Mouse (Mus musculus) forebrain, embryonic 16.5 days (tissue): ENCODE measurements around the gene Cdk8. TPM values are rescaled to one million over a fixed set of nuclear protein-coding genes. Genes with fewer than 3 reads are reported as not detected.

Source experiments
- ATAC-seq: fragments of 200-750 bp; cut with Nextera tagmentation; 2 replicates; pipeline ENCODE4 v1.8.0; 2017; ENCODE audit warnings: mild to moderate bottlenecking, moderate library complexity
- H3K27ac ChIP-seq: fragments of 300-500 bp; sonication (generic); 2 replicates; pipeline ENCODE4 v1.5.1; 2014; ENCODE audit warnings: low read length, control low read depth
- H3K27me3 ChIP-seq: fragments of 300-500 bp; sonication (generic); replicated peaks from 2 replicates; pipeline ENCODE4 v1.6.1; 2014; ENCODE audit warnings: low read length; ENCODE audit not compliant: control insufficient read depth, insufficient read depth
- H3K36me3 ChIP-seq: fragments of 300-500 bp; sonication (generic); 2 replicates; pipeline ENCODE4 v1.6.1; 2014; ENCODE audit not compliant: control insufficient read depth, insufficient read depth
- H3K4me1 ChIP-seq: fragments of 300-500 bp; sonication (generic); replicated peaks from 2 replicates; pipeline ENCODE4 v1.6.1; 2014; ENCODE audit warnings: low read length; ENCODE audit not compliant: control insufficient read depth, insufficient read depth
- H3K4me2 ChIP-seq: fragments of 300-500 bp; sonication (generic); 2 replicates; pipeline ENCODE4 v1.6.1; 2014; ENCODE audit warnings: mild to moderate bottlenecking, low read length, control low read depth
- H3K4me3 ChIP-seq: fragments of 300-500 bp; sonication (generic); replicated peaks from 2 replicates; pipeline ENCODE4 v1.5.1; 2014; ENCODE audit warnings: mild to moderate bottlenecking, low read length, control low read depth
- H3K9ac ChIP-seq: fragments of 300-500 bp; sonication (generic); replicated peaks from 2 replicates; pipeline ENCODE4 v1.6.1; 2014; ENCODE audit warnings: low read depth, low read length, control low read depth
- H3K9me3 ChIP-seq: fragments of 300-500 bp; sonication (generic); 2 replicates; pipeline ENCODE4 v1.6.1; 2016; ENCODE audit warnings: low read length; ENCODE audit not compliant: control insufficient read depth
- WGBS: fragments of 180-500 bp; shearing (Covaris S2); extraction: QIAGEN DNeasy Blood & Tissue Kit; methylation state at CpG from one replicate; pipeline ENCODE4 v1.1.7; 2014; 5-methylcytosine and 5-hydroxymethylcytosine counted together
- polyA plus RNA-seq: library from polyadenylated mRNA; unstranded; fragments of >200 nt; fragmentation: Nextera tagmentation; extraction: Ambion mirVana; gene quantifications from 2 replicates; pipeline ENCODE4 v1.2.1, GENCODE M21; 2015

Gene Cdk8
- polyA plus RNA-seq, 1 experiment from 2014 or later = 18.0 TPM

DNA sequence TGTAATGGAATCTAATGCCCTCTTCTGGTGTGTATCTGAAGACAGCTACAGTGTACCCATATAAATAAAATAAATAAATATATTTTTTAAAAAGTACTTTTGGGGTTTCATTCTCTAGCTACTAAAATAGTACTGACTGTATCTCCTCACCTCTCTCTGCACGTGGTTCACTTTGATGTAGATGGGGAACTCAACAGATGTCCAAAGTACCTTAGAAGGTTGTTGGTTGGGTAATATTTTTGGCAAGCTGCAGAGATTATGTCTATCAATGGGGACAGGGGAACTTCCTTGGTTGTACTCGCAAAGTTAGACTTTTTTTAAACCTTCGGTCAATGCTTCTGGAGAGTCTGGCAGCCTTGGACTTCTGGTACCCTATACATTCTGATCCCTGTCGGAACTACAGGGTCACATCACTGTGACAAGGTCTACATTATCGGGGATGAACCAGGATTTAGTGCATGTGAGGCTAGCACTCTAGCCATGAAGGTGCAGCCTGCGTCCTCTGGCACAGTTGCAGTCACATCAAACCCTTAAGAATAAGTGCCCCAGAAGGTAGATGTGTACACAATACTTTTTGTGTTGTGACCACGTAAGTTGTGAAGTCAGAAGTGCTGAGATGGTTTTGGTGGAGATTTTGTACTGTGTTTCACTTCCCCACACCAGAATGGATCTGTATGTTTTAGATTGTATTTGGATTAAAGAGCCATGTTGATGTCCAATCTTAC lies 14.8 kb downstream of the Cdk8 start:
- no peak overlapping the region for H3K27ac ChIP-seq
- no peak overlapping the region for H3K4me2 ChIP-seq
- no peaks in the 10 kb centered on the region for H3K4me1 ChIP-seq
- no peaks in the 10 kb centered on the region for H3K36me3 ChIP-seq
- H3K9ac ChIP-seq = no peak overlapping the region
- no peak overlapping the region for H3K4me3 ChIP-seq
- ATAC-seq = no peak
- H3K9me3 ChIP-seq = no peaks in the 10 kb centered on the region
- 97% methylated on average over 7 of the region's 7 CpGs for WGBS
- no peaks in the 10 kb centered on the region for H3K27me3 ChIP-seq

DNA sequence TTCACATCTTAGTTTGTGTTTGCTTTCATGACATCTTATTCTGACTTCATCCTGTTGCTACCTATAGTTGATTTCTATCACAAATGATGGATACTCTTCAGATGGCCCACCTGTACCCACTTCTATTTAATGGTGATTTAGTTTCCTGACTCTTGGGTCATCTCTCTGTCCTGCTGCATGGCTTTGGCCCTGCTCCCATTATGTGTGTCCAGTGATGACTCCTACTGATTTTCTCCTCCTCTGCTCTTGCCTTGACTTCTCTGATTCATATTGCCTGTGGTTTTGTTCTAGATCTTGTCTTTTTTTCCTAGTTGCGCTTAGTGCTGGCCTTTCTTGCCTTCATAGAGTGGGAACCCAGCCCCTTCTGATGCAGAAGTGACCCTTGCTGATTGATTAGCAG lies 15.4 kb downstream of the Cdk8 start:
- Histone ChIP-seq H3K27ac (no peak overlapping the region), H3K9me3 (no peaks in the 10 kb centered on the region), H3K27me3 (no peaks in the 10 kb centered on the region), H3K4me2 (no peak overlapping the region), H3K36me3 (no peaks in the 10 kb centered on the region), H3K4me1 (no peaks in the 10 kb centered on the region), H3K4me3 (no peak overlapping the region), H3K9ac (no peak overlapping the region)
- 96% methylated on average over 1 of the region's 1 CpGs for WGBS
- ATAC-seq = no peak

- Histone ChIP-seq H3K27ac (no peak overlapping the region), H3K4me2 (no peak overlapping the region), H3K36me3 (no peaks in the 10 kb centered on the region), H3K9ac (no peak overlapping the region), H3K9me3 (no peaks in the 10 kb centered on the region), H3K4me1 (no peaks in the 10 kb centered on the region), H3K4me3 (no peak overlapping the region), H3K27me3 (no peaks in the 10 kb centered on the region)
- ATAC-seq = no peak
- 43% methylated on average over 5 of the region's 5 CpGs for WGBS
These were observed 16.7 kb downstream of the Cdk8 start for GRCm38 (mm10) chr5:146247709-146248108.

GRCm38 (mm10) chr5:146248746-146249145 lies 17.7 kb downstream of the Cdk8 start:
- WGBS = 84% methylated on average over 10 of the region's 10 CpGs
- Histone ChIP-seq H3K27ac (no peak overlapping the region), H3K36me3 (no peaks in the 10 kb centered on the region), H3K4me2 (no peak overlapping the region), H3K9me3 (no peaks in the 10 kb centered on the region), H3K27me3 (no peaks in the 10 kb centered on the region), H3K4me1 (no peaks in the 10 kb centered on the region), H3K9ac (no peak overlapping the region), H3K4me3 (no peak overlapping the region)
- no peak for ATAC-seq

- 95% methylated on average over 12 of the region's 12 CpGs for WGBS
- H3K36me3 ChIP-seq = no peaks in the 10 kb centered on the region
- H3K4me1 ChIP-seq = no peaks in the 10 kb centered on the region
- no peak overlapping the region for H3K4me2 ChIP-seq
- no peak overlapping the region for H3K9ac ChIP-seq
- H3K27ac ChIP-seq = no peak overlapping the region
- no peaks in the 10 kb centered on the region for H3K27me3 ChIP-seq
- ATAC-seq = no peak
- H3K9me3 ChIP-seq = no peaks in the 10 kb centered on the region
- H3K4me3 ChIP-seq = no peak overlapping the region
These were observed 19.5 kb downstream of the Cdk8 start for GRCm38 (mm10) chr5:146250369-146251075.

- no peak overlapping the region for H3K27ac ChIP-seq
- no peaks in the 10 kb centered on the region for H3K9me3 ChIP-seq
- H3K4me1 ChIP-seq = no peaks in the 10 kb centered on the region
- no peaks in the 10 kb centered on the region for H3K27me3 ChIP-seq
- ATAC-seq = no peak
- H3K36me3 ChIP-seq = no peaks in the 10 kb centered on the region
- no peak overlapping the region for H3K4me3 ChIP-seq
- no peak overlapping the region for H3K9ac ChIP-seq
- 93% methylated on average over 5 of the region's 5 CpGs for WGBS
- H3K4me2 ChIP-seq = no peak overlapping the region
These were observed 20.8 kb downstream of the Cdk8 start for GRCm38 (mm10) chr5:146251663-146252429.

DNA sequence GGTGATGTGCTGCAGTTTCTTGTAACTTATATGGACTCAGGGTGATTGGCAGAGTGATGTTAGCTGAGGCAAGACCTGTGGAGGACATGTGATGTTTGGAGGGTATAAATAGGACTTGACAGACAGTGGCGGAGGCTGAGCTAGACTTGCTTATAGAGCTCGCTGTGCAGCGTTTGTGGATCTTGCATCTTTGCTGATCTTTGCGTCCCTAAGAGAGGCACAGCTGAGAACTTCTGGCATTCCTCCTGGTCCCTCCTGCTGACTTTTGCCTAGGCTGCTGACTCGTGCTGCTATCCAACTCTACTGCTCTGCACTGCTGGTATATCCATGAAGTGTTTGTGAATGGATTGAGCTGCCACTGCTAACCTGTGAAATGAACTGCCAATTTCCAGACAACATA lies 22.6 kb downstream of the Cdk8 start:
- Histone ChIP-seq H3K9ac (no peak overlapping the region), H3K4me2 (no peak overlapping the region), H3K27ac (no peak overlapping the region), H3K27me3 (no peaks in the 10 kb centered on the region), H3K36me3 (no peaks in the 10 kb centered on the region), H3K9me3 (no peaks in the 10 kb centered on the region), H3K4me1 (no peaks in the 10 kb centered on the region), H3K4me3 (no peak overlapping the region)
- ATAC-seq = no peak
- 89% methylated on average over 5 of the region's 5 CpGs for WGBS

DNA sequence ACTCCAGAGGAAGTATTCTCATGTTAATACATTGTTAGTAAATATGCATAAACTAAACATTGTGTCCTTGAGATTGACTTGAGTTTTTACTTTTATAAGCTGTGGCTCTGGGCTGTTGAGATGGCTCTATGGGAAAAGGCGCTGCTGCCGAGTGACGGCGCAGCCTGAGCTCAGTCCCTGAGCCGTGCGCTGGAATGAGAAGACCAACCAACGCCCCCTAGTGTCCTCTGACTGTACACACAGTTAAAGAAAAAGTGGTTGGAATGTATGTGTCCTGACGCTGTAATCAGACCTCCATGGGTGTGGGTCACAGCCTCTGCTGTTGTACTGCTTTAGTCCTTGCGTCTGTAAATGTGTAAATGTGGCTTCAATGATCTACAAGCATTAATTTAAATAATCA lies 29.0 kb downstream of the Cdk8 start:
- H3K27ac ChIP-seq = no peak overlapping the region
- no peak overlapping the region for H3K9ac ChIP-seq
- H3K4me2 ChIP-seq = no peak overlapping the region
- H3K9me3 ChIP-seq = no peaks in the 10 kb centered on the region
- no peaks in the 10 kb centered on the region for H3K36me3 ChIP-seq
- 61% methylated on average over 9 of the region's 9 CpGs for WGBS
- H3K4me1 ChIP-seq = no peaks in the 10 kb centered on the region
- H3K4me3 ChIP-seq = no peak overlapping the region
- ATAC-seq = no peak
- H3K27me3 ChIP-seq = no peaks in the 10 kb centered on the region

DNA sequence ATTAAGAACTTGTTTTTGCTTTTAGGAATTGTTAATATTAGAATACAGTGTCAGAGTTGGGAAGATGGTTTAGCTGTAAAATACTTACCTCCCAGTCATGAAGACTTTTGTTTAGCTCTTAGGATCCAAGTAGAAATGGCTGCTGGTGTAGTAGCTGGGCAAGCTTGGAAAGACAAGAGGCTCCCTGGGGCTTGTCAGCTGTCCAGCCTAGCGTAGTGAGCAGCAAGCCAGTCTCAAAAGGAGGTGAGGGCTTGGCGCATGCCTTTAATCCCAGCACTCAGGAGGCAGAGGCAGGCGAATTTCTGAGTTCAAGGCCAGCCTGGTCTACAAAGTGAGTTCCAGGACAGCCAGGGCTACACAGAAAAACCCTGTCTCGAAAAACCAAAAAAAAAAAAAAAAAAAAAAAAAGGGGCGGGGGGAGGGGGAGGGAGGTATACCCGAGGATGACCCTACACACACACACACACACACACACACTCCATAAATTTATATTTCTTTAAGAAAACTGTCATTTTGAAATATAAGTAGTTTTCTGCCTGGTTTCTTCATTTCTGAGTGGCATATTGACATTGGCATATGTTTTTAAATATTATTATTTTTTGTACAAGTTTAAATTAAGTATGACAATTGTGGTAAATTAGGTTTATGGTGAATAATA lies 35.0 kb downstream of the Cdk8 start:
- H3K4me3 ChIP-seq = no peak overlapping the region
- no peak overlapping the region for H3K4me2 ChIP-seq
- no peak overlapping the region for H3K9ac ChIP-seq
- H3K9me3 ChIP-seq = no peaks in the 10 kb centered on the region
- H3K36me3 ChIP-seq = no peaks in the 10 kb centered on the region
- H3K27me3 ChIP-seq = no peaks in the 10 kb centered on the region
- no peak overlapping the region for H3K27ac ChIP-seq
- 74% methylated on average over 5 of the region's 6 CpGs for WGBS
- no peaks in the 10 kb centered on the region for H3K4me1 ChIP-seq
- no peak for ATAC-seq
